Mouse (Mus musculus): Measurements from ENCODE around the gene Meox2. TPM values are rescaled to one million over a fixed set of nuclear protein-coding genes. Genes with fewer than 3 reads are reported as not detected.
"Not testable (repeated sequence)": the region's sequence is repeated elsewhere in the genome, so short reads cannot be mapped to it uniquely, and the experiment has no call there.

Meox2 gene
- 0.49 TPM in 1 of 2 replicates, not detected in the other for polyA plus RNA-seq (2014; fragmentation: Nextera tagmentation; extraction: Ambion mirVana)

DNA sequence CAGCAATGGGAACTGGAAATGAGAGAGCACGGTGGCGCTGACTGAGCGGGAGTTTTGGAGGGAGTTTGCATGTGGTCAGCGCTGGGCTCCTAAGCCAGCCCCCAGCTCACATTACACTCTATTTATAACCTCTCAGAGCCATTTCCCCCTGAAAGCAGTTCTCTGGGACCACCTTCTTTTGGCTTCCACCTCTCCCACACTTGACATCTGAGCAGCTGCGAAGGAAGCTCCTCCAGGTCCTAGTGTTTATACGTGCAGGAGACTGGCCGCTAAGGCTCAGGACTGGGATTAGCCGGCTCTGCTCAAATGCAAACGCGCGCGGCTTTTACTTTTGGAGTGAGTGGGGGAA lies at the start of gene Meox2:
Gene Meox2 (plus strand): TSS at position 151 of the 349 bp plus-strand sequence.
- no peak within 1 kb of the TSS for H3K27ac ChIP-seq (replicated peaks; ENCODE audit: low read depth, low read length)
- peaks cover 48% of the 10 kb centered on the region for H3K27me3 ChIP-seq (ENCODE audit: control insufficient read depth, insufficient read depth, low read length)
- WGBS, result 0% methylated on average over 12 of the region's 12 CpGs
- no peaks in the 10 kb centered on the region for H3K9me3 ChIP-seq (ENCODE audit: control insufficient read depth, low read length)
- peak; percentile 63 for DNase-seq
- 0 out of 2 replicates have a peak, but pooled peaks have one; percentile 25 for ATAC-seq (ENCODE audit: low FRiP score, low TSS enrichment)
- peak within 1 kb of the TSS; percentile 36; the same call in 1 of the 2 replicates for H3K9ac ChIP-seq (replicated peaks; ENCODE audit: low read length)
- H3K36me3 ChIP-seq (ENCODE audit: control insufficient read depth, insufficient read depth, low read length), result no peaks in the 10 kb centered on the region
- peaks cover 13% of the 10 kb centered on the region; the same call in 1 of the 2 replicates for H3K4me1 ChIP-seq (ENCODE audit: control insufficient read depth, insufficient read depth, low read length)
- peak within 1 kb of the TSS; percentile 42 for H3K4me3 ChIP-seq (replicated peaks; ENCODE audit: low read depth, low read length)
- peak within 1 kb of the TSS; percentile 92 for H3K4me2 ChIP-seq (ENCODE audit: low read length)

DNA sequence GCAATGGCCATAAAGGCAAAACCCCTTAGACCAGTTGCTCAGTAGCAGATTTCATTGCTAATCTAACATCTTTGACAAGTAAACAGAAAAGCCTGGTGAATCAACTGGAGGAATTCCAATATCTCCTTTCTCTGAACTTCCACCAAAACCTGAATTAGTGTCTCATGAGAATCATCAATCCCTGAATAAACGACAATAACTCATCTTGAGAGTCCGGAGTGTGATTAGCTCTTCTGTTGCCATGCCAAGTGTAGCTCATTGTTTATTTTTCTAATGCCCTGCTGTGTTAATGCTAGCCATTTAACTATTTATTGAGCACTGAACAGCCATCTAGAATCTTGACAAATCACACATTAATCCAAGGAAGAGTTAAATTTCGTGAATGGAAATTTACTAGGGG lies 35.7 kb upstream of the Meox2 start:
- H3K4me2 ChIP-seq (ENCODE audit: low read length), result no peak overlapping the region
- H3K27ac ChIP-seq (replicated peaks; ENCODE audit: low read depth, low read length), result no peak overlapping the region
- ATAC-seq (ENCODE audit: low FRiP score, low TSS enrichment), result no peak
- 65% methylated on average over 3 of the region's 3 CpGs for WGBS
- no peaks in the 10 kb centered on the region for H3K36me3 ChIP-seq (ENCODE audit: control insufficient read depth, insufficient read depth, low read length)
- no peaks in the 10 kb centered on the region for H3K27me3 ChIP-seq (ENCODE audit: control insufficient read depth, insufficient read depth, low read length)
- no peak overlapping the region for H3K4me3 ChIP-seq (replicated peaks; ENCODE audit: low read depth, low read length)
- no peaks in the 10 kb centered on the region for H3K4me1 ChIP-seq (ENCODE audit: control insufficient read depth, insufficient read depth, low read length)
- no peak for DNase-seq
- H3K9ac ChIP-seq (replicated peaks; ENCODE audit: low read length), result no peak overlapping the region
- H3K9me3 ChIP-seq (ENCODE audit: control insufficient read depth, low read length), result no peaks in the 10 kb centered on the region

DNA sequence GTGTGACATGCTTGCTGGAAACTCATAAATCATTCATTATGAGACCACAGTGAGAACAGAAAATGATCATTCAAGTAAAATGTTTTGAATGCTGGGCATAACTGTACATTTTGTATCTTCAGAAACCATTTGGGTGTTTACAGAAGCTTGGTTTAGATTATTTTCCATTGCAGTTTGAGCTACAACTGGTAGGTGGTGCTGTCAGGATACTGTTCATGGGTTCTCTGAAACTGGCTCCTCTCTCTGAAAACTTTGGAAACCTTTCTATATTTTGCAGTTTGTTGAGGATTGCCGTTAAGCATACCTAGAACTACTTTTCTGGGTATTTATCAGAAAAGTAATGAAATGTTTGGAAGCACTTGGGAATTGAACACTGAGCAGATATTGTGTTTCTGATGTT lies 31.0 kb upstream of the Meox2 start:
- H3K4me3 ChIP-seq (replicated peaks; ENCODE audit: low read depth, low read length), result no peak overlapping the region
- ATAC-seq (ENCODE audit: low FRiP score, low TSS enrichment), result no peak
- no peak overlapping the region for H3K4me2 ChIP-seq (ENCODE audit: low read length)
- no peaks in the 10 kb centered on the region for H3K27me3 ChIP-seq (ENCODE audit: control insufficient read depth, insufficient read depth, low read length)
- H3K9ac ChIP-seq (replicated peaks; ENCODE audit: low read length), result no peak overlapping the region
- H3K36me3 ChIP-seq (ENCODE audit: control insufficient read depth, insufficient read depth, low read length), result no peaks in the 10 kb centered on the region
- H3K9me3 ChIP-seq (ENCODE audit: control insufficient read depth, low read length), result no peaks in the 10 kb centered on the region
- peak; percentile 8 for DNase-seq
- H3K4me1 ChIP-seq (ENCODE audit: control insufficient read depth, insufficient read depth, low read length), result no peaks in the 10 kb centered on the region
- WGBS, result 84% methylated on average over 1 of the region's 1 CpGs
- H3K27ac ChIP-seq (replicated peaks; ENCODE audit: low read depth, low read length), result no peak overlapping the region

DNA sequence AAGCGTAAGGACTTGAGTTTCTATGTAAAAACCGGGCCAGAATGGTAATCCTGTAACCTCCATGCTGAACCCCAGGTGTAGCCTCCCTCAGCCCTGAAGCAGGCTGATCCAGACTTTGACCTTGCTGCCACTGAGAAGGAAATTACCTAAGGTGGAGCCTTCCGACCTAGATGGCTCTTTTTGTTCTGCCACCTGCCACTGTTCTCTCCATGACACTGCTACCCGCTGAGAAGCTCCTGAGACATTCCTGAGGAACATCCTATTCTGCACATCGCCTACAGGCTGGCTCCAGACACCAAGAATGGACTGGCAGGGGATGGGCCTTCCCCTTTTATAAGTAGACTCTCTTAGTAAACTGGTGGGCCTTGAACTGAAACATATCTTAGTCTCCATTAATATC lies 28.3 kb upstream of the Meox2 start:
- not testable (repeated sequence) for ATAC-seq (ENCODE audit: low FRiP score, low TSS enrichment); H3K9me3 ChIP-seq (ENCODE audit: control insufficient read depth, low read length); H3K27ac ChIP-seq (replicated peaks; ENCODE audit: low read depth, low read length); H3K4me3 ChIP-seq (replicated peaks; ENCODE audit: low read depth, low read length); H3K9ac ChIP-seq (replicated peaks; ENCODE audit: low read length); H3K4me2 ChIP-seq (ENCODE audit: low read length); H3K27me3 ChIP-seq (ENCODE audit: control insufficient read depth, insufficient read depth, low read length); H3K4me1 ChIP-seq (ENCODE audit: control insufficient read depth, insufficient read depth, low read length); H3K36me3 ChIP-seq (ENCODE audit: control insufficient read depth, insufficient read depth, low read length); DNase-seq
- WGBS, result 53% methylated on average over 5 of the region's 5 CpGs

DNA sequence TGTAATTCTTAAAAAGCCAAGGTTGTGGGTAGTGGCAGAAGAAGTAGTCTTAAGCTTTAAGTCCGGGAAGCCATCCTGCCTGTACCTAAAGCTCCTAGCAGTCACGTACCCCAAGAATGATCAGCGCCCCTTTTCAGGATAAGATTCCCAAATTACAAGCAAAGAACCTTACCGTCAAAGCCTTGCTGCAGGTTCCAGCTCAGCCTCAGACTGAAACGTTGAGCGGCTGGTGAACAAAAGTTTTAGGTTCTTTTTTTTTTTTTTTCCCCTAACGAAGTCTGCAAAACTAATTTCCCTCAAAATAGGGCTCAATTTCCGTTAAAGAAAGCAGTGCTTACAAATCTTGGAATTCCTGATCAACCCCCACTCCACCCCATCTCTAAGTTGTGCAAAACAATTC lies 1.8 kb upstream of the Meox2 start:
- DNase-seq (no peak), ATAC-seq (ENCODE audit: low FRiP score, low TSS enrichment) (no peak)
- WGBS, result 41% methylated on average over 8 of the region's 8 CpGs

DNA sequence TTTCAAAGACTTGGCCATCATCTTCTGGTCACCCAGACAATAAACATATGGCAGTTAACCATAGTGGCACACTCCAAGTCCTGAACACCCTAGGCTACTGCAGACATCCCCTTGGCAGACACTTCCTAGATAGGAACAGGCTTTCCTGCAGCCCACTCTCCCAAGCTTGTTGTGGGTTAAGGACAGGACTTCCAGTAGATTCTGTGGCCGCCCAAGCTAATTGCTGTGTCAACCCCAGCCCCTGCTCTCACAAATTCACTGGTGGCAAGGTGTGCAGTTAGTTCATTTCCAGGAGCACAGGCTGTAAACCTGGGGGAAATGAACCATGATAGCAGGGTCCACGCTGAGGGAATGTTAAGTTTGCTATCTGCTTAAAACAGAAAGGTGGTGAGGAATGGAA lies 1.2 kb upstream of the Meox2 start:
- Histone ChIP-seq H3K9ac (replicated peaks; ENCODE audit: low read length) (no peak overlapping the region), H3K4me3 (replicated peaks; ENCODE audit: low read depth, low read length) (no peak overlapping the region), H3K27ac (replicated peaks; ENCODE audit: low read depth, low read length) (no peak overlapping the region), H3K27me3 (ENCODE audit: control insufficient read depth, insufficient read depth, low read length) (peaks cover 48% of the 10 kb centered on the region), H3K4me1 (ENCODE audit: control insufficient read depth, insufficient read depth, low read length) (peaks cover 13% of the 10 kb centered on the region; the same call in 1 of the 2 replicates), H3K9me3 (ENCODE audit: control insufficient read depth, low read length) (no peaks in the 10 kb centered on the region), H3K4me2 (ENCODE audit: low read length) (no peak overlapping the region), H3K36me3 (ENCODE audit: control insufficient read depth, insufficient read depth, low read length) (no peaks in the 10 kb centered on the region)
- no peak for ATAC-seq (ENCODE audit: low FRiP score, low TSS enrichment)
- DNase-seq, result no peak
- WGBS, result 53% methylated on average over 2 of the region's 2 CpGs

More for the DNA sequence above, 1.8 kb upstream of the Meox2 start:
- Histone ChIP-seq H3K4me1 (ENCODE audit: control insufficient read depth, insufficient read depth, low read length) (peaks cover 13% of the 10 kb centered on the region; the same call in 1 of the 2 replicates), H3K27me3 (ENCODE audit: control insufficient read depth, insufficient read depth, low read length) (peaks cover 48% of the 10 kb centered on the region), H3K4me2 (ENCODE audit: low read length) (no peak overlapping the region), H3K27ac (replicated peaks; ENCODE audit: low read depth, low read length) (no peak overlapping the region), H3K4me3 (replicated peaks; ENCODE audit: low read depth, low read length) (no peak overlapping the region), H3K36me3 (ENCODE audit: control insufficient read depth, insufficient read depth, low read length) (no peaks in the 10 kb centered on the region), H3K9me3 (ENCODE audit: control insufficient read depth, low read length) (no peaks in the 10 kb centered on the region), H3K9ac (replicated peaks; ENCODE audit: low read length) (no peak overlapping the region)

DNA sequence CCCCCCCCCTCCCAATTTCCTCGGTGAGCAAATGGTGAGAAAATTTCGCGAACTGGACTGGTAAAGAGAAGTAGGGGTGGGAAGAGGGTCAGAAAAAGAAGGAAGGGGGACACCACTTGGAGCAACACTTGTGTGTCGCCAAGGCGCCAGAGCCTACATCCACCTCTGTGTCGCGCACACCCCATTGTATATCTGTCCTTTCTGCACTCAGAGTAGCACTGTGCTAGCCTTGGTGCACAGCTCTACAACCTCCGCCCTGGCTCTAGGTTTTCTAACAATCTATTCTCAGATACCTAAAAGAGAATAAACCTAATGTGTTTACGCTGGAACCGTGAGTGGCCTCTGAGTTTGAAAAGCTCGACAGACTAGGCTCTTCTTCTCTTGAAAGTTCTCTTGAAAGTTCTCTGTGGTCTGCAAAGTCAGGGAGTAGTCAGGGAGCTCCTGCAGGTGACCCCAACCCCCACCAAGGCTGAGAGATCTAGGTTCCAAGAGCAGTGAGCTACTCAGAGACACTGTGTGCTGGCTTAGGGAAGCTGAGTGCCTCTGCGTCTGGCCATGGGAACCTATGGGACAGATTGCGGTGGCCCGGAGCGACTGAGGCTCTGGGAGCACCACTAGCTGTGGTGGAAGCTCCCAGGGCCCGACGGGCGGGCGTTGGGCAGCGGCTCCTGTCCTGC lies 489 bp upstream of the Meox2 start:
- Histone ChIP-seq H3K27ac (replicated peaks; ENCODE audit: low read depth, low read length) (no peak overlapping the region), H3K9me3 (ENCODE audit: control insufficient read depth, low read length) (no peaks in the 10 kb centered on the region), H3K4me2 (ENCODE audit: low read length) (peak overlapping the region; percentile 92), H3K4me3 (replicated peaks; ENCODE audit: low read depth, low read length) (peak overlapping the region; percentile 42), H3K36me3 (ENCODE audit: control insufficient read depth, insufficient read depth, low read length) (no peaks in the 10 kb centered on the region), H3K9ac (replicated peaks; ENCODE audit: low read length) (no peak overlapping the region), H3K4me1 (ENCODE audit: control insufficient read depth, insufficient read depth, low read length) (peaks cover 13% of the 10 kb centered on the region; the same call in 1 of the 2 replicates), H3K27me3 (ENCODE audit: control insufficient read depth, insufficient read depth, low read length) (peaks cover 48% of the 10 kb centered on the region)
- 0 out of 2 replicates have a peak, but pooled peaks have one; percentile 47 for ATAC-seq (ENCODE audit: low FRiP score, low TSS enrichment)
- no peak for DNase-seq
- 25% methylated on average over 20 of the region's 20 CpGs for WGBS

DNA sequence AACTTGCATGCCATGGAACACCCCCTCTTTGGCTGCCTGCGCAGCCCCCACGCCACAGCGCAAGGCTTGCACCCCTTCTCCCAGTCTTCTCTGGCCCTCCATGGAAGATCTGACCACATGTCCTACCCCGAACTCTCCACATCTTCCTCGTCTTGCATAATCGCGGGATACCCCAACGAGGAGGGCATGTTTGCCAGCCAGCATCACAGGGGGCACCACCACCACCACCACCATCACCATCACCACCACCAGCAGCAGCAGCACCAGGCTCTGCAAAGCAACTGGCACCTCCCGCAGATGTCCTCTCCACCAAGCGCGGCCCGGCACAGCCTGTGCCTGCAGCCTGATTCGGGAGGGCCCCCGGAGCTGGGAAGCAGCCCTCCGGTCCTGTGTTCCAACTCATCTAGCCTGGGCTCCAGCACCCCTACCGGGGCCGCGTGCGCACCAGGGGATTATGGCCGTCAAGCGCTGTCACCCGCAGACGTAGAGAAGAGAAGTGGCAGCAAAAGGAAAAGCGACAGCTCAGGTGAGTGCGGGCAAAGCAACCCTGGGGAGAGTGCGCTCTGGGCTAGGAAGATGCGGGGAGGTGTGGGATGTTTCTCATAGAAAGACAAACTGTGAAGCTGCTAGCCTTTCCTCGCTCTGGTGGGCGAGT lies 606 bp downstream of the Meox2 start:
- H3K27me3 ChIP-seq (ENCODE audit: control insufficient read depth, insufficient read depth, low read length), result peaks cover 48% of the 10 kb centered on the region
- peak; percentile 49 for ATAC-seq (ENCODE audit: low FRiP score, low TSS enrichment)
- H3K9me3 ChIP-seq (ENCODE audit: control insufficient read depth, low read length), result no peaks in the 10 kb centered on the region
- peak overlapping the region; percentile 92 for H3K4me2 ChIP-seq (ENCODE audit: low read length)
- H3K27ac ChIP-seq (replicated peaks; ENCODE audit: low read depth, low read length), result no peak overlapping the region
- H3K4me3 ChIP-seq (replicated peaks; ENCODE audit: low read depth, low read length), result peak overlapping the region; percentile 42
- peak; percentile 57 for DNase-seq
- no peaks in the 10 kb centered on the region for H3K36me3 ChIP-seq (ENCODE audit: control insufficient read depth, insufficient read depth, low read length)
- H3K9ac ChIP-seq (replicated peaks; ENCODE audit: low read length), result peak overlapping the region; percentile 36; the same call in 1 of the 2 replicates
- peaks cover 13% of the 10 kb centered on the region; the same call in 1 of the 2 replicates for H3K4me1 ChIP-seq (ENCODE audit: control insufficient read depth, insufficient read depth, low read length)
- under 1% methylated on average over 29 of the region's 29 CpGs for WGBS

Measured in midbrain, embryonic 14.5 days (tissue).